Mouse (Mus musculus) adrenal gland, adult 2 months (tissue): ENCODE results near the gene Snapc4. TPM values are rescaled to one million over a fixed set of nuclear protein-coding genes. Genes with fewer than 3 reads are reported as not detected.

ENCODE experiments used
- DNase-seq: peaks from one replicate; pipeline ENCODE4 v3.0.0; 2021
- polyA plus RNA-seq: library from polyadenylated mRNA; depleted of rRNA; stranded (reverse); fragments of >200 nt; gene quantifications from 2 replicates; pipeline ENCODE4 v1.2.3, GENCODE M21; 2012; rRNA removed
- total RNA-seq, 2 experiments: library from RNA; stranded (reverse); gene quantifications; 2 replicates each; pipeline ENCODE4 v1.2.3; 2021

Gene Snapc4
- total and polyA plus RNA-seq, 3 experiments: 19.1 to 55.3 (median 23.3) TPM

- DNase-seq: peak; percentile 46
Observed at GRCm38 (mm10) chr2:26314281-26315071, 66.0 kb downstream of the Snapc4 start.

GRCm38 (mm10) chr2:26313394-26313793, 67.1 kb downstream of the Snapc4 start:
- DNase-seq: no peak

- DNase-seq: no peak
Observed at GRCm38 (mm10) chr2:26312812-26313211, 67.6 kb downstream of the Snapc4 start.

Other genes starting within 250 kb of the Snapc4 start
- gene Lhx3, start 172.4 kb downstream of the Snapc4 start, total RNA-seq: 1 to 10 TPM in 1 of 2 experiments, not detected in 1; 2.6 TPM
- 0.84 and 1.4 TPM in 2 replicates for gene Lhx3, start 172.4 kb downstream of the Snapc4 start, polyA plus RNA-seq
- gene Qsox2, start 143.1 kb downstream of the Snapc4 start, total RNA-seq: 10 to 100 TPM; 16.6 to 22.5 TPM
- 24.3 and 25.4 TPM in 2 replicates for gene Qsox2, start 143.1 kb downstream of the Snapc4 start, polyA plus RNA-seq
- 1 to 10 TPM in 1 of 2 experiments, under 1 TPM in 1; 0.58 to 1.0 TPM for gene Ccdc187, start 86.1 kb downstream of the Snapc4 start, total RNA-seq
- 0.51 and 0.83 TPM in 2 replicates for gene Ccdc187, start 86.1 kb downstream of the Snapc4 start, polyA plus RNA-seq
- 10 to 100 TPM in 1 of 2 experiments, 1 to 10 TPM in 1; 9.4 to 14.9 TPM for gene Gpsm1, start 65.1 kb downstream of the Snapc4 start, total RNA-seq
- 20.0 and 24.1 TPM in 2 replicates for gene Gpsm1, start 65.1 kb downstream of the Snapc4 start, polyA plus RNA-seq
- gene Dnlz, start 28.5 kb downstream of the Snapc4 start, total RNA-seq: 10 to 100 TPM; 20.6 to 25.6 TPM
- gene Dnlz, start 28.5 kb downstream of the Snapc4 start, polyA plus RNA-seq: 30.6 and 31.1 TPM in 2 replicates
- 1 to 10 TPM; 1.3 to 1.7 TPM for gene Card9, start 19.7 kb downstream of the Snapc4 start, total RNA-seq
- gene Card9, start 19.7 kb downstream of the Snapc4 start, polyA plus RNA-seq: 4.9 and 5.0 TPM in 2 replicates
- gene Entr1, start 8.7 kb upstream of the Snapc4 start, total RNA-seq: 100 to 1,000 TPM in 1 of 2 experiments, 10 to 100 TPM in 1; 95.6 to 121 TPM
- gene Entr1, start 8.7 kb upstream of the Snapc4 start, polyA plus RNA-seq: 93.3 TPM in 2 replicates
- 100 to 1,000 TPM; 144 to 148 TPM for gene Pmpca, start 8.7 kb upstream of the Snapc4 start, total RNA-seq
- gene Pmpca, start 8.7 kb upstream of the Snapc4 start, polyA plus RNA-seq: 50.1 and 79.3 TPM in 2 replicates
- 10 to 100 TPM; 17.2 to 18.0 TPM for gene Inpp5e, start 28.6 kb upstream of the Snapc4 start, total RNA-seq
- 35.2 and 36.2 TPM in 2 replicates for gene Inpp5e, start 28.6 kb upstream of the Snapc4 start, polyA plus RNA-seq
- gene Sec16a, start 64.6 kb upstream of the Snapc4 start, total RNA-seq: 10 to 100 TPM; 46.4 to 70.8 TPM
- 70.1 and 84.9 TPM in 2 replicates for gene Sec16a, start 64.6 kb upstream of the Snapc4 start, polyA plus RNA-seq
- 10 to 100 TPM; 17.6 to 21.1 TPM for gene Notch1, start 136.0 kb upstream of the Snapc4 start, total RNA-seq
- 37.1 and 49.2 TPM in 2 replicates for gene Notch1, start 136.0 kb upstream of the Snapc4 start, polyA plus RNA-seq
- gene Egfl7, start 199.4 kb upstream of the Snapc4 start, total RNA-seq: 100 to 1,000 TPM in 1 of 2 experiments, 10 to 100 TPM in 1; 71.2 to 146 TPM
- 355 and 444 TPM in 2 replicates for gene Egfl7, start 199.4 kb upstream of the Snapc4 start, polyA plus RNA-seq
- gene Gm20532, start 206.0 kb upstream of the Snapc4 start, total RNA-seq: not detected
- not detected in 2 replicates for gene Gm20532, start 206.0 kb upstream of the Snapc4 start, polyA plus RNA-seq
- 100 to 1,000 TPM; 469 to 591 TPM for gene Agpat2, start 223.8 kb upstream of the Snapc4 start, total RNA-seq
- gene Agpat2, start 223.8 kb upstream of the Snapc4 start, polyA plus RNA-seq: 584 and 714 TPM in 2 replicates
- 10 to 100 TPM in 1 of 2 experiments, 1 to 10 TPM in 1; 6.9 to 15.7 TPM for gene Fam69b, start 247.8 kb upstream of the Snapc4 start, total RNA-seq
- 21.8 and 33.4 TPM in 2 replicates for gene Fam69b, start 247.8 kb upstream of the Snapc4 start, polyA plus RNA-seq